Mouse (Mus musculus): Measurements from ENCODE around the gene Hoxa11. TPM values are rescaled to one million over a fixed set of nuclear protein-coding genes. Genes with fewer than 3 reads are reported as not detected.

Gene Hoxa11
- polyA plus RNA-seq, 1 experiment from 2014 or later = not detected

DNA sequence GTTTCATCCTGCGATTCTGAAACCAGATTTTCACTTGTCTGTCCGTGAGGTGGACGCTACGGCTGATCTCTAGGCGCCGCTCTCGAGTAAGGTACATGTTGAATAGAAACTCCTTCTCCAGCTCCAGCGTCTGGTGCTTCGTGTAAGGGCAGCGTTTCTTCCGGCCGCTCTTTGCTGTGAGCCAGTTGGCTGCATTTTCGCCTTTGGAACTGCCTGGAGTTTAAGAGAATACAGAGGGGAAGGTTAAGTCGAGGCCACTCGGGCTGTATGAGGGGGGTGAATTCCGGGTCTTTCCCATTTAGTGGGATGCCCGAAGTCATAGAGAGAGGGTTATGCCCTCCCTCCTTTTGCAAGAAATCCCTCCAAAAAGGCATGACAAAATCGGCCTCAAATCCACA is 13.0 kb downstream of the Hoxa11 start:
- Histone ChIP-seq H3K9me3 (no peaks in the 10 kb centered on the region), H3K4me1 (peaks cover 13% of the 10 kb centered on the region), H3K27me3 (ENCODE audit: poor library complexity, severe bottlenecking) (peaks cover 100% of the 10 kb centered on the region), H3K36me3 (replicated peaks) (no peaks in the 10 kb centered on the region), H3K27ac (no peak overlapping the region), H3K4me3 (no peak overlapping the region)
- 1% methylated on average over 18 of the region's 18 CpGs for WGBS
- DNase-seq (ENCODE audit: extremely low spot score, low spot score) = no peak

DNA sequence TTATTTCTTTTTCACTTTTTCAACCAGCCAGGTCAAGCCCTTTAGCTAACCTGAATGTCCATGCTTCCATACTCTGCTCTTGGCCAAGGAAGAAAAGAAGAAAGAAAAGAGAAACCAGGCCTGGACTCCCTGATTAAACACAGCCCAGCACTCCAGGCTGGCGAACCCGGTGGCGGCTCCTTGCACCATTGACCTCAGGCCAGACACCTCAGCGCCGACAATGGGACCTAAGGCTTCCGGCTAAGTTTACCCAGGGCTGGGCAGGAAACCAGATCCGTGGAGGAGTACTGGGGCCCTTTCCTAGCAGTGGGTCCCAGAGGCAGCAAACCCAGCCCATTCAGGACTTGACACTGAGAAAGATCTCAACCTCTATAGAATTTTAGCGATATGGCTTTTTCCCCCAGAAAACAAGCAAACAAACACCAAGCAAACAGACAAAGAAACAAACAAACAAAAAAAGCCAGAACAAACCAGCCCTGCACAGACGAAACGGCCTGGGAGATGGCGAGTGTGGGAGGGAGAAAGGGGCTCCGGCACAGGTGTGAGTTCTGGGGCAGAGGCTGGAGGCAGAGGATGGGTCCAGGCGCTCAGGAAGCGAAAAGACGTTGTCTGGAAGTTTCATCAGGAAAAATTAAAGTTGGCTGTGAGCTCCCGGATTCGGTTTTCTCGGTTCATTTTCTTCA is 13.6 kb downstream of the Hoxa11 start:
- 2% methylated on average over 18 of the region's 18 CpGs for WGBS
- DNase-seq (ENCODE audit: extremely low spot score, low spot score) = no peak
- Histone ChIP-seq H3K4me1 (peaks cover 13% of the 10 kb centered on the region), H3K27ac (no peak overlapping the region), H3K36me3 (replicated peaks) (no peaks in the 10 kb centered on the region), H3K9me3 (no peaks in the 10 kb centered on the region), H3K4me3 (no peak overlapping the region), H3K27me3 (ENCODE audit: poor library complexity, severe bottlenecking) (peaks cover 100% of the 10 kb centered on the region)

DNA sequence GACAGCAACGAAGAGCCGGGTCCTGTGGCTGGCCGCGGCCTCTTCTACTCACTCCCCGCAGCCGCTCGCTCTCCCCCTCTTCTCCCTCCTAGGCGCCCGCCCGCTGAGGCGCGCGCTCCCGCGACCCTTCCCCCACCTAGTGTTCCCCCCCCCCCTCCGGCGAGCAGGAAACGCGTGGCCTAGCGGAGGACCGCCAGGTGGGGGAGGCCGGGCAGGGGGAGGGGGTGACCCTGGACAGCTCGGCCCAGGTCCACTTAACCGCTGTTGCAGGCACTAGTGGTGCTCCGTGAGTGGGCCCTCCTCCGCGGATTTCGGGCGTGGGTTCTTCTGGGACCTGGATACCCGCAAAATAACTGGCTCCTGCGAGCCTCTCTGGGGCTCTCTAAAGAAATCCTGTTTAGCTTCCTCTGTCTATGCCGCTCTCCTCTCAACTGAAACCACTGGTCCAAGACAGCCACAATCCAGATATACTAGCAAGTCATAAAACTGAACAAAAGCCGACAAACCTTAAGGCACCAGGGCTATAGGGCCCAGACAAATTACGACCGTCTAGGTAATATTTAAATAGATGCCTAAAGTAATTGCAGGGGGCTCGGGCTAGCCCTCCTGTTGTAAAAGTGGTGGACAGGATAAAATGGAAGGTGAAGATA is 15.0 kb downstream of the Hoxa11 start, which contains the start of gene Hoxa9:
Hoxa9 (minus strand) TSS at position 574 of the 650 bp plus-strand sequence.
- Histone ChIP-seq H3K4me3 (no peak within 1 kb of the TSS), H3K4me1 (peaks cover 17% of the 10 kb centered on the region), H3K36me3 (replicated peaks) (no peaks in the 10 kb centered on the region), H3K27ac (no peak within 1 kb of the TSS), H3K27me3 (ENCODE audit: poor library complexity, severe bottlenecking) (peaks cover 100% of the 10 kb centered on the region), H3K9me3 (no peaks in the 10 kb centered on the region)
- 2% methylated on average over 21 of the region's 36 CpGs for WGBS
- no peak for DNase-seq (ENCODE audit: extremely low spot score, low spot score)

DNA sequence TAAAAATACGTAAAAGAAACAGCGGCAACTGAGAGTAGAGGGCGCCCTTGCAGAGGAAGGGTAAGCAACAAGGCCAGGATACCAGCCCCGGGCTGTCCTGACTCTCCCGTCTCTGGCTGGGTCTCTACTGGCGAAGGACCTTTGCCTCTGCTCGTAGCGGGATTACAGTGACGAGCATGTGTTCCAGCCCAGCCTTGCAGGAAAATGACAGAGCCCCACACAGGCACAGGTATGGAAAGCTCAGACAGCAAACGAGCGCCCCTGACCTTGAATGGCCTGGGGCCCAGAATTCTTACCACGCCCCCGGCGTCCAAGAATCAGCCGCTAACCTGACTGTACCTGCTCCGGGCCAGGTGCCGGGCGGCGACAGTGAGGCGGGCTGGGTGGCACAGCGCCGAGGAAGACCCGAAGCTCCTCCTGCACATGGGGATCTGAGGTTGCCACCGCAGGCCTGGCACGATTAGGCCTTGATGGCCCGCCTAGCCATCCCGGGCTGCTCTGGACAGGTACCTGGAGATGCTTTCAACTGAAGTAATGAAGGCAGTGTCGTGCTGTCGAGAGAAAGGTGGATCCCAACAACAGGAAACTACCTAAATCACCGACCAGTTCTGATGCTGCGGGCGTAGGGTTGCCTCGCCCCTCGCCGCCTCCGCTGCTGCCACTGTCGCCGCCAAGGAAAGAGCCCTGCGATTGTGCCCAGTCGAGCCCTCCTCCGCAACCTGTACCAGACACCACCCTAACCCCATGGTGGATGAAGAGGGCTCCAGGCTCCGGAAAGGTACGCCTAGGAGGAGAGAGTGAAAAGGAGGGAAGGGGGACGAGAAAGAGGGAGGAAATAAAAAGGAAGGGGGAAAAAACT is 15.8 kb downstream of the Hoxa11 start:
- 2% methylated on average over 44 of the region's 44 CpGs for WGBS
- Histone ChIP-seq H3K4me1 (peaks cover 18% of the 10 kb centered on the region), H3K27ac (no peak overlapping the region), H3K4me3 (no peak overlapping the region), H3K36me3 (replicated peaks) (no peaks in the 10 kb centered on the region), H3K9me3 (no peaks in the 10 kb centered on the region), H3K27me3 (ENCODE audit: poor library complexity, severe bottlenecking) (peaks cover 100% of the 10 kb centered on the region)
- no peak for DNase-seq (ENCODE audit: extremely low spot score, low spot score)

DNA sequence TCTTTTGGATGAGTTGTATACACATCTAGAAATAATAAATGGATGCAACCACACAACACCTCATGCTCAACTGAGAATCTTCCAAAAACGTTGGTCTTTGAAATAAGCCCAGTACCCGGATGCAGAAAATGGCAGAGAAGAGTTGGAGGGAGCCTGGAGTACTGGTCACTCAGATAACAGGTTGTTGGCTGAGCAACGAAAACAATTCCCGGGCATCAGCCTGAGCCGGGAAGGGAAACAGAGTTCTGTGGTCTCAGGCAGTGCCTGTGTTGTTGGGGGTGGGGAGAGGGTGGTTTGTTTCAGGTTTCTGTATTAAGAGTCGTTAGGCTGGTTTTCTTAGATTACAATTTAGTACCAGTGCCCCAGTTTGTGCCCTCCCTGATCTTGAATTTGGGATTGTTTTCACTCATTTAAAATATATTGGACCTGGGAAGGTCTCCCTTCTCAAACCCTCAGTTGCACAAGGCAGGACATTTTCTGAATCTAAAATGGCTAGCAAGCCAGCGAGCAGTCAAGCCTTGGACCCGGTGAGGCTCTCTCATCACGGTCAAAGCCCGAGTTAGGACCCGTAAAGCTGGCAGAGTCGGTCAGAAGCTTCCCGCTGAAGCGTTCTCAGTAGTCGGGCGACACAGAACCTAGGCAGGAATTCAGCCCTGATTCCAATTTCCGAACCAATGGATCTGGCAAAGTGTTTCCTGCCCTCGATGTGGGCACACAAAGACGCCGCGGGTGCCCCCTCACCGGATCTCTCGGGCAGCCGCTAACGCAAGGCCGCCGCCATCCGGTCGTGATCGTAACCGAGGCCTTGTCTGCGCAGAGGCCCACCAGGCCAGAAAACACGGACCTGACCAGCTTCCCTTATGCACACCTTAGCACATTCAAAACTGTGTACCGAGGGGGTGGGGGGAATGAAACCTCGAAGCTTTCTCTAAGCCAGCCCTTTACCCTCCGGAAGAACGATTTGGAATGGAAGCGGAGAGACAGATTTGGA is 16.8 kb downstream of the Hoxa11 start:
- H3K4me1 ChIP-seq = peaks cover 10% of the 10 kb centered on the region
- no peaks in the 10 kb centered on the region for H3K9me3 ChIP-seq
- H3K27ac ChIP-seq = no peak overlapping the region
- no peak for DNase-seq (ENCODE audit: extremely low spot score, low spot score)
- H3K4me3 ChIP-seq = no peak overlapping the region
- no peaks in the 10 kb centered on the region for H3K36me3 ChIP-seq (replicated peaks)
- WGBS = 1% methylated on average over 38 of the region's 38 CpGs
- H3K27me3 ChIP-seq (ENCODE audit: poor library complexity, severe bottlenecking) = peaks cover 100% of the 10 kb centered on the region

DNA sequence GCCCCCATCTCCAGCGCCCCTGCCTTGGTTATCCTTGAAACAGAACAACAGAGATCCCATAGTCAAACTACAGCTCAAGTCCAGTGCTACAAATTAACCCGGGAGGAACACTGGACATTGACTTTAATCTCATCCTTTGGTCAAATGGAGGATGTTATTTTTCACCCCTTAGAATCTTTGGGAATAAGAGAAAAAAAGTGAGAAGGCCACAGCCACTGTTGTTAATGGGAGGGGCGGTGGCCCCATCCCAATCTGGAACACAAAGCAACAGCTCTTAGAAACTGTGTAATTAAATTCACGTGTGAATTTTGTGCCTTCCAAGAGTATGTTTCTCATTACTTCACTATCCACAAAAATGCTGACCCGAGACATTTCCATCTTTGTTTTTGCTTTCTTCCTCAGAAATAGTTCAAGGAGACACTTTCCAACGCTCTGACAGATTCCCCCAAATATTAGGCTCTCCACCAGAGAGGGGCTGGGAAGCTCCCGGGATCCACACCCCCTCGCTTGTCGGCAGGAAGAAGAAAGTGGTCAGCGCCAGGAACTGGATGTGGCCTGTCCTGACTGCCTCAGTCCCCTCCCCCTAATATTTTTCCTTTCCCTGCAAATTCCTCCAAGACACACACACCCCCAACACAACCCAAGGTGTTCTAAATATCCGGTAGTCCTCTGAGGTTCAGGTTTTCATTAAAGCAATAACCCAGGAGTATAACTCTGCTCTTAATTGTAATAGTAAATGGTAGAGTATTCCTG is 18.0 kb downstream of the Hoxa11 start:
- no peak for DNase-seq (ENCODE audit: extremely low spot score, low spot score)
- Histone ChIP-seq H3K4me3 (no peak overlapping the region), H3K27ac (no peak overlapping the region), H3K36me3 (replicated peaks) (no peaks in the 10 kb centered on the region), H3K27me3 (ENCODE audit: poor library complexity, severe bottlenecking) (peaks cover 100% of the 10 kb centered on the region), H3K4me1 (peaks cover 10% of the 10 kb centered on the region), H3K9me3 (no peaks in the 10 kb centered on the region)
- WGBS = 1% methylated on average over 11 of the region's 11 CpGs

DNA sequence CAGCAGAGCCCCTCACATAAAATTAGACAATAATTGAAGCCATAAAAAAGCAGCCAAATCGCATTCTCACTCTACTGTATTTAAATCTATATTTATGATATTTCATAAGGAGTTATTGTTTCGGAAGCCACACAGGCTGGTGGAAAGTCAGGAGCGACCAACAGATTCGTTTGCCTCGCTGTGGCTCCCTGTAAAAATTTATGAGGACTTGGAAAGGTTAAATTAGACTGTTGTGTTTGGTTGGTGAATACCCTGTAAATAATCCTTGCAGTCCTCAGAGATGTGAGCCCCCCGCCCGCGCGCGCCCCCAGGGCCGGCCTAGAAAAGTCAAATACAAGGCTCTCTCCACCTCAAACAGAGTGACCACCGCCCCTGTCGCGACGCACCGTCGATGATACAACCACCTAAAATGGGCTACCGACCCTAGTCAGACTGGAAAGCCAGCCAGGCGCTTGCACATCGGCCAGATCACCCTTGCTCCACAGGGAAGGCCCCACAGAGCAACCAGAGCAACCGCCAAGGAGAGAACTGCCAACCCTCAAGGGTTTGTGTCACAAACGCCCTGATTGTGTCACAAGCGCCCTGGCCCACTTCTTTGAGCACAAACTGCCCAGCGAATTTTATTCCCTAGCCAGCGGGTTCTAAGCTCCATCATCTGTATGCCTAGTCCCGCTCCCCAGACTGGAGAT is 18.9 kb downstream of the Hoxa11 start:
- H3K27me3 ChIP-seq (ENCODE audit: poor library complexity, severe bottlenecking) = peaks cover 100% of the 10 kb centered on the region
- no peak overlapping the region for H3K4me3 ChIP-seq
- DNase-seq (ENCODE audit: extremely low spot score, low spot score) = no peak
- H3K4me1 ChIP-seq = peaks cover 14% of the 10 kb centered on the region
- WGBS = 3% methylated on average over 26 of the region's 26 CpGs
- H3K36me3 ChIP-seq (replicated peaks) = no peaks in the 10 kb centered on the region
- H3K27ac ChIP-seq = no peak overlapping the region
- no peaks in the 10 kb centered on the region for H3K9me3 ChIP-seq

DNA sequence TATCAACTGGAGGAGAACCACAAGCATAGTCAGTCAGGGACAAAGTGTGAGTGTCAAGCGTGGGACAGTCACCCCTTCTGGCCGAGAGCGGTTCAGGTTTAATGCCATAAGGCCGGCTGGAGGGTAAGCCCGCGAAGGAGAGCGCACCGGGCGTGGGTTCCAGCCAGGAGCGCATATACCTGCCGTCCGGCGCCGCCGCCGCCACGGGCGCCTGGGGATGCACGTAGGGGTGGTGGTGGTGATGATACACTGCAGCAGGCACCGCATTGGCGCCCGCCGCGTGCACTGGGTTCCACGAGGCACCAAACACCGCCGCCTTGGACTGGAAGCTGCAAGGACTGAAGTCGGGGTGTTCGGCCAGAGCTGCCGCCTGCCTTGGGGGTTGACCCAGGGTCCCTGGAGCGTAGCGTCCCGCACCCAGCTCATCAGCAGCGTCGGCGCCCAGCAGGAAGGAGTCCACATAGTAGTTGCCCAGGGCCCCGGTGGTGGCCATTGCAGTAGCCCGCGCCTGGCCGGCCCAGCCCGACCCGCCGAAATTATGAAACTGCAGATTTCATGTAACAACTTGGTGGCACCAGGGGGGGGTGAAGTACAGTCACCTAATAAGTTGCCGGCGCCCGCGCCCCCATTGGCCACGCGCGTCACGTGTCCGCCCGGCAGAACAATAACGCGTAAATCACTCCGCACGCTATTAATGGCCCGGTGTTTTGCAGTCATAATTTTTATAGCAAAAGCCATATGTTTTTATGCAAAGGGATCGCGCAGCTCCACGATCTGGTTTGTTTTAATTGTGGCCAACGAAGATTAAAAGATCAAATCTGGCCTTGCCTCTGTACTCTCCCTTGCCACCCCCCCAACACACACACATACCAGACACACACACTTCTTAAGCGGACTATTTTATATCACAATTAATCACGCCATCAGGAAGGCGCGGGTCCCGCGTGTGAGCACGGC is 19.7 kb downstream of the Hoxa11 start:
- Histone ChIP-seq H3K4me3 (no peak overlapping the region), H3K27ac (no peak overlapping the region), H3K4me1 (peaks cover 21% of the 10 kb centered on the region), H3K27me3 (ENCODE audit: poor library complexity, severe bottlenecking) (peaks cover 100% of the 10 kb centered on the region), H3K36me3 (replicated peaks) (no peaks in the 10 kb centered on the region), H3K9me3 (no peaks in the 10 kb centered on the region)
- 2% methylated on average over 69 of the region's 69 CpGs for WGBS
- no peak for DNase-seq (ENCODE audit: extremely low spot score, low spot score)

DNA sequence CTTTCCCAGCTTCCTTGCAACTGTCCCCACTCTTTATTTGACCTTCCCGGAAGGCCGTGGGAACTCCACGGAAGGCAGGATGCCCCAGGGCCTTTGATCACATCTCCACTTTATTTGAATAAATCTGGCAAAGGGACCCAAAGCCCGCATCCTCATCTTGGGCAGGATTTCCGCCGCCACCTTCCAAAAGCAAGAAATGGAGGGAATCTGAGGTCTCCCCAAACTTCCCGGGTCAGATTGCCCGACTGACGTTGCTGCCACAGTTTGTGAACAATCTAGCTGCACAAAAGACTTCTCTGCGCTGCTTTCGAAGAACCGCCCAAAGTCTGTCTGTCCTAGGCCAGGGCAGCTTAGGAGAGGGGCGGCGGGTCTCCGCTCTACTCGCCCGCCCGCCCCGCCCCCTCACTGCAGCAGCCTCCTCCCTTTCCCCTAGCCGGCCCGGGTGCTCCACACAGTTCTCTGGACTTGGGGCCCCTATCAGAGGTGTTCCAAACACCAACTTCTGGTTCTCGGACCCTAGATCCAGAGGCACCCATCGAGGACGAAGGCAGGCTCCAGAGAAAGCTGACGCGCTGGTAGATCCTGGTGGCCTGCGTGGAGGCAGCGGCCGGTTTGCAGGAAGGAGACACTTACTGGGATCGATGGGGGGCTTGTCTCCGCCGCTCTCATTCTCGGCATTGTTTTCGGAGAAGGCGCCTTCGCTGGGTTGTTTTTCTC is 20.6 kb downstream of the Hoxa11 start:
- no peaks in the 10 kb centered on the region for H3K36me3 ChIP-seq (replicated peaks)
- peaks cover 100% of the 10 kb centered on the region for H3K27me3 ChIP-seq (ENCODE audit: poor library complexity, severe bottlenecking)
- H3K27ac ChIP-seq = no peak overlapping the region
- no peak for DNase-seq (ENCODE audit: extremely low spot score, low spot score)
- H3K4me1 ChIP-seq = peaks cover 16% of the 10 kb centered on the region
- 1% methylated on average over 36 of the region's 36 CpGs for WGBS
- no peaks in the 10 kb centered on the region for H3K9me3 ChIP-seq
- H3K4me3 ChIP-seq = no peak overlapping the region

All from forebrain, embryonic 10.5 days (tissue).